Mouse (Mus musculus): ENCODE data around the gene Git1. TPM values are rescaled to one million over a fixed set of nuclear protein-coding genes. Genes with fewer than 3 reads are reported as not detected.

Git1 gene
- total and polyA plus RNA-seq, 3 experiments: 8.8 to 57.8 (median 28.9) TPM

DNA sequence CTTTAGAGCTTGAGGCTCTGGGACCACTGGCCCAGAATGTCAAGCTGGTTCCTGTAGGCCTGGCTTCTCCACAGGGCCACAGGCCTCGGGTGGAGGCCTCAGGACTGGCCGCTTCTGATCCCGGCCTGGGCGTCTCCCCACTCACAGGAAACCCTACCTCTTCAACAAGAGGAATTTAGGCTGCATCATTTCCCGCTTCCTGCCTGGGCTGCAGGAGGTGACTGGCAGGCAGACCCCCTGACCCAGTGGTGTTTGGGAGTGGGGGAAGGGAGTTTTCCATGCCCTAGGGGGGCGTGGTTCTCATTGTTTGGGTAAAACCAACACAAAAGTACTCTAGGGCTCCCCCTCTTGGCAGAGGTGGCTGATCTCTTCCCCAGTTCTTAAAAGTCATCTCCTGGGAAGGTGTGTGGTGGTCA is 4.0 kb downstream of the Git1 start (continued):
- TF ChIP-seq KAT2A (IDR thresholded peaks at IDR 0.05; ENCODE audit: insufficient replicate concordance, low read length) (no peak), CHD1 (IDR thresholded peaks at IDR 0.05; ENCODE audit: low read depth, low read length) (no peak), NELFE (IDR thresholded peaks at IDR 0.05; ENCODE audit: low read depth, low read length) (no peak), ZNF384 (IDR thresholded peaks at IDR 0.05; ENCODE audit: low read depth, low read length) (no peak), JUN (IDR thresholded peaks at IDR 0.05; ENCODE audit: insufficient read depth, low read depth, low read length) (no peak), ZKSCAN1 (IDR thresholded peaks at IDR 0.05; ENCODE audit: borderline replicate concordance, low read depth, low read length) (no peak), E2F4 (IDR thresholded peaks at IDR 0.05; ENCODE audit: insufficient replicate concordance, low read depth, low read length) (no peak), IRF4 (IDR thresholded peaks at IDR 0.05; ENCODE audit: low read depth, low read length) (no peak), MYC (IDR thresholded peaks at IDR 0.05; ENCODE audit: low read depth, low read length) (no peak), TCF12 (IDR thresholded peaks at IDR 0.05; ENCODE audit: low read depth, low read length) (no peak), TBP (conservative IDR thresholded peaks at IDR 0.05; ENCODE audit: low read depth, low read length) (no peak), NRF1 (IDR thresholded peaks at IDR 0.05; ENCODE audit: low read depth, low read length) (no peak)

GRCm38 (mm10) chr11:77497851-77498250 is 4.5 kb downstream of the Git1 start:
- H3K79me2 ChIP-seq (replicated peaks; ENCODE audit: control insufficient read depth, extremely low read depth, insufficient read depth, poor library complexity, severe bottlenecking): peaks cover 34% of the 10 kb centered on the region
- H3K27me3 ChIP-seq (replicated peaks): no peaks in the 10 kb centered on the region
- no peak overlapping the region for H3K4me2 ChIP-seq (ENCODE audit: insufficient read depth, low read depth, poor library complexity, severe bottlenecking)
- dilution Hi-C loops (cut with MboI; ENCODE audit: extremely low pct_ligation_motif_present, extremely low pct_unique_long_range_greater_than_20kb, low sequenced_read_pairs): no loop called here
- DNase-seq (ENCODE audit: extremely low read depth): no peak
- in situ Hi-C loops (cut with MboI; ENCODE audit: low pct_ligation_motif_present, low pct_unique_long_range_greater_than_20kb, low sequenced_read_pairs): loop anchor here (5.0 kb wide), 1 partner anchor 124 kb away; no protein-coding TSS in a partner anchor
- no peak for TF ChIP-seq ZKSCAN1 (IDR thresholded peaks at IDR 0.05; ENCODE audit: borderline replicate concordance, low read depth, low read length)
- TF ChIP-seq TCF12 (IDR thresholded peaks at IDR 0.05; ENCODE audit: low read depth, low read length): no peak
- TF ChIP-seq USF1 (IDR thresholded peaks at IDR 0.05; ENCODE audit: low read depth, low read length): no peak
- 0 out of 2 replicates have a peak, but pooled peaks have one; percentile 0 for TF ChIP-seq MAZ (IDR thresholded peaks at IDR 0.05; ENCODE audit: low read depth, low read length)
- H3K9me3 ChIP-seq (replicated peaks; ENCODE audit: low read length): no peaks in the 10 kb centered on the region
- no peak overlapping the region for H3K9ac ChIP-seq (ENCODE audit: insufficient read depth, low read depth)
- peaks cover 19 to 54% of the 10 kb centered on the region in 2 experiments for H3K4me1 ChIP-seq (ENCODE audit: control insufficient read depth in 1 of 2, insufficient read depth in 2 of 2)
- no peak overlapping the region for H3K4me3 ChIP-seq (replicated peaks in 1 of 3; ENCODE audit: low read depth in 2 of 3, low read length in 2 of 3, poor library complexity in 1 of 3)
- H3K27ac ChIP-seq (ENCODE audit: insufficient read depth, low read depth): no peak overlapping the region
- peaks cover 25 to 66% of the 10 kb centered on the region in 2 experiments for H3K36me3 ChIP-seq (replicated peaks in 1 of 2; ENCODE audit: control insufficient read depth in 1 of 2, insufficient read depth in 1 of 2, low read length in 1 of 2)

DNA sequence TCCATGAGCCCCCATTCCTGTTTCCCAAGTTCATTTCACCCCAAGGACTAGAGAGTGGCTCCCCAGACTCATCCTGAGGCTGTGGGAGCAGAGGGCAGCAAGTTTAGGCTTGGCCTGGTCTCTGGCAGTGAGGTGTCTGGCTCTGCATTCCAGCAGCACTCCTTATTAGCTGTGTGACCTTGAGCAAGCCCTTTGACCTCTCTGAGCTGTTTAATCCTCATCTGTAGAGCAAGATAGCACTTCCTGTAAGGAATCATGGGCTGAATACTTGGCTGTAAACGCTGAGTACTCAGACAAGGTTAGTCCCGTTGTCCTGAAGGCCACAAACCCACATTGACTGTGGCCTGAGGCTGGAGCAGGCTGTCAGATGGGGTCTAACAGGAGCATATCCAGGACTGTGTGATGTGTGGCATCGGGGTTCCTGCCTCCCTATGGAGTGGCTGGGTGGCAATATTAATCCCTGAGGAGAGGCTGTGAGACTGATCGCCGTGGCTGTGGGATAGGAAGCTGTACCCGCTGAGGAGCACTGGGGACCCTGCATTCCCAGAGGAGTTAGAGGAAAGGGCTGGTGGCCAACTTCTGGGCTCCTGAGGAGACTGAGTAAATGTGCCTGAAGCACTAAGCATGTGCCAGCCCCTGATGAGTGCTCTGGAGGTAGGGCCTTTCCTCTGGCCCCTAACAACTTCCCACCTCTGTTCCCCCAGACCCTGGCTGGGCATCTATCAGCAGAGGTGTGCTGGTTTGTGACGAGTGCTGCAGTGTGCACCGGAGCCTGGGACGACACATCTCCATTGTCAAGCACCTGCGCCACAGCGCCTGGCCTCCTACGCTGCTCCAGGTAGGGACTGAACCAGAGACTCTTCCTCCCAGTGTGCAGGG is 5.1 kb downstream of the Git1 start:
- peaks cover 19 to 54% of the 10 kb centered on the region in 2 experiments for H3K4me1 ChIP-seq (ENCODE audit: control insufficient read depth in 1 of 2, insufficient read depth in 2 of 2)
- DNase-seq (ENCODE audit: extremely low read depth): no peak
- H3K9ac ChIP-seq (ENCODE audit: insufficient read depth, low read depth): no peak overlapping the region
- no peak overlapping the region for H3K27ac ChIP-seq (ENCODE audit: insufficient read depth, low read depth)
- no peaks in the 10 kb centered on the region for H3K27me3 ChIP-seq (replicated peaks)
- no peak overlapping the region for H3K4me3 ChIP-seq (replicated peaks in 1 of 3; ENCODE audit: low read depth in 2 of 3, low read length in 2 of 3, poor library complexity in 1 of 3)
- H3K79me2 ChIP-seq (replicated peaks; ENCODE audit: control insufficient read depth, extremely low read depth, insufficient read depth, poor library complexity, severe bottlenecking): peaks cover 31% of the 10 kb centered on the region
- H3K36me3 ChIP-seq (replicated peaks in 1 of 2; ENCODE audit: control insufficient read depth in 1 of 2, insufficient read depth in 1 of 2, low read length in 1 of 2): peaks cover 32 to 73% of the 10 kb centered on the region in 2 experiments
- no peaks in the 10 kb centered on the region for H3K9me3 ChIP-seq (replicated peaks; ENCODE audit: low read length)
- TF ChIP-seq NRF1 (IDR thresholded peaks at IDR 0.05; ENCODE audit: low read depth, low read length) (no peak), POLR2AphosphoS2 (IDR thresholded peaks at IDR 0.05; ENCODE audit: low read depth, low read length) (no peak), TBP (conservative IDR thresholded peaks at IDR 0.05; ENCODE audit: low read depth, low read length) (no peak), ZNF384 (IDR thresholded peaks at IDR 0.05; ENCODE audit: low read depth, low read length) (no peak), ZKSCAN1 (IDR thresholded peaks at IDR 0.05; ENCODE audit: borderline replicate concordance, low read depth, low read length) (no peak)
- H3K4me2 ChIP-seq (ENCODE audit: insufficient read depth, low read depth, poor library complexity, severe bottlenecking): no peak overlapping the region
- dilution Hi-C loops (cut with MboI; ENCODE audit: extremely low pct_ligation_motif_present, extremely low pct_unique_long_range_greater_than_20kb, low sequenced_read_pairs) (no loop called here), in situ Hi-C loops (cut with MboI; ENCODE audit: low pct_ligation_motif_present, low pct_unique_long_range_greater_than_20kb, low sequenced_read_pairs) (loop anchor here (5.0 kb wide), 1 partner anchor 124 kb away; no protein-coding TSS in a partner anchor)

All from CH12.LX (cell line).